Mouse (Mus musculus) 3134 (cell line): ENCODE data around the gene Pcgf3.
"Not testable (repeated sequence)": the region's sequence is repeated elsewhere in the genome, so short reads cannot be mapped to it uniquely, and the experiment has no call there.

ENCODE experiments used
- DNase-seq: peaks from one replicate; pipeline ENCODE4 v3.0.0-alpha.2; 2011; ENCODE audit warnings: low spot score; ENCODE audit not compliant: insufficient read length; ENCODE audit errors: extremely low read depth

Gene Pcgf3

DNA sequence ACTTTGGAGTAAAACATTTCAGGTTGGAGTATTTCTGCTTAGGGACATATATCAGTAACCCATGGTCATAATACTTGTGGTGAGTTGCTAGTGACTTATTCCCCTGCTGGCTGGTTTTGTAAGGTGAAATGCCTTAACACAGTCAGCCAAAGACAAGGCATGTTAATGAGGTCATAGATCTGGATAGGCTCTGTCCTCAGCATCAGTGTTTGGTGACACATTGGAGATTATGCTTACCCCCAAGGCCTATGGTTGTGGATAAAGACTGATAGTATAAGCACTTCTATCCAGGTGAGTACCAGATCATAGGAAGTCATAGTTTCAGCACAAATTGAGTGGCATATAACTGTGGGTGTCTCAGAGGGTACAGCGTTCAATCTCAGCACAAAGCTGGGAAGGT is 5.6 kb downstream of the Pcgf3 start:
- DNase-seq: no peak

DNA sequence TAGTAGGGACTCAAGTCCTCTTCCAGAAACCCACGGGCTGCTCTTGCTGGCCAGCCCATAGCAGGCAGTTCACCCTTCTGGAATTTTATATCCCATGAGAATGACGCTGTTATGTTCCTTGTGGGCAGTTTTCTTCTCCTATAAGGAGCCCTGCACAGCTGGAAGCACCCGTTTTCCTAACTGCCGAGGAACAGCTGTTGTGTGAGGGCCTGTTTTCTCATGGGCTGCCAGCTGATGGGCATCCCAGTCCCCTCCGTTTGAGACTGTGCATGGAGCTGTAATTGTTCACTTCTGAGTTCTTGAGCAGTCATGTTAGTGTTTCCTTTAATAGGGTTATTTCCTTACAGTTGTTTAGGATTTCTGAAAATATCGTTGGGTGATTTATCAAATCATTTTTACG is 8.6 kb downstream of the Pcgf3 start:
- no peak for DNase-seq

DNA sequence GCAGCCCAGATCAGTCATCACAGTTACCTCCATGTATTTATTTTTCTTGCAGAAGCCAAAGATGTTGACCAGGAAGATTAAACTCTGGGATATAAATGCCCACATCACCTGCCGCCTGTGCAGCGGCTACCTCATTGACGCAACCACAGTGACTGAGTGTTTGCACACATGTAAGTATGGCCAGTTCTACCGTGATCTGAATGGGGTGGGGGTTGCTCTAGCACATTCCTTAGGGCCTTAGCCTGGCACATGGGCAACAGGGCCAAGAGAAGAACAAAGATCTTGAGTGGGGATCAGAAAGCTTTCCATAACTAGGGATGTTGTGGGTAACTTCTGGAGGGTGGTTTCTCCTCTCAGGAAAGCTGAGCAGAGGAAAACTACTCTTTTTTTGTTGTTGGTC is 12.7 kb downstream of the Pcgf3 start:
- DNase-seq: no peak

DNA sequence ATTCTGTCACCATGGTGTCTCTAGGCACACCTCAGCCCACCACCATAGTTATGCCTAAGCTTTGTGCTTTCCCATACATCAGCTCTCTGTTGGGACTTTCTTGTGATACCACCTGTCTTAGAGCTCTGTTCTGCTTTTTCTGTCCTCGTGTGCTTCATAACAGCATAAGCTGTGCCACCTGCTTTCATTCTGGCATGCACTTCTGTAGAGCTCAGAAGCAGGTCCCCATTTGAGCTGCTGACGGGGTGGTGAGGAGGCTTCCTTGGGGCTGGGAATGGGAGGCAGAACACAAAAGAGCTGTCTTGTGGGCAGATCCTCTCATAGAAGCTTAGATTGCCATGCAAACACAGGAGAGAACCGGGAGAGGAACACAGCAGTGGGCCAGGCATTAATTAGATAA is 14.9 kb downstream of the Pcgf3 start:
- no peak for DNase-seq

DNA sequence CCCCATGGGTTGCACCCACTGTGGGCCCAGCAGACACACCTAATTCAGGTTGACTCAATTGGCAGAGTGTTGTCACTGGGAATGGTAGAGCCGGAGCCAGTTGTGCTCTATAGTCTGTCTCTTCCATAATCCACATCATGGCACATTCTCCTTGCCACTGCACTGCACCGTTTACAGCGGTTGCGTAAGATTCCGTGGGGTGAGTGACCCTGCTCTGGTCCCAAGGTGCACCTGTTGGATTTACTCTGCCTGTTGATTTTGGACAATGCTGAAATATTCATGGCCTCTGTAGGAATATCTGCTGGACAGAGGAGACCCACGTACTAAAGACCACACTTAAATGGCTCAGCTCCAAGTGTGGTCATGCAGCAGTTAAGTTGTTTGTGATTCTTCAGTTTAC is 22.0 kb downstream of the Pcgf3 start:
- no peak for DNase-seq

DNA sequence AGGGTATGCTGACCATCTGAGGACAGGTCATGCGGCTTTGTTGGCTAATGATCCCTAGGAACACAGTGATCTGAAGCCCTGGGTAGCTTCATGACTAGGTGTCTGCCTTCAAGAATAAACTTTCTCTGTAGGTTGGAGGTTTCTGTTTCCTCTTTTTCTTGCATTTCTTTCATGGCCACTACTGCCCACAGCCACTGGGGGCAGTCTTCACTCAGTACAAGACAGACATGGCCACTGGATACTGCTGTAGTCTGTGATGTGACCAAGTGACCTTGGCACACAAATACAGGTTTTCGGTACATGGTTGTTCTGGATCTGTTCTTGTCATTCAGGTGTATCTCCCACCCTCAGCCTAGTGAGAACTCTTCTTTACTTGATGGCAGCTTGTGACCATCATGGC is 24.2 kb downstream of the Pcgf3 start:
- DNase-seq: no peak

DNA sequence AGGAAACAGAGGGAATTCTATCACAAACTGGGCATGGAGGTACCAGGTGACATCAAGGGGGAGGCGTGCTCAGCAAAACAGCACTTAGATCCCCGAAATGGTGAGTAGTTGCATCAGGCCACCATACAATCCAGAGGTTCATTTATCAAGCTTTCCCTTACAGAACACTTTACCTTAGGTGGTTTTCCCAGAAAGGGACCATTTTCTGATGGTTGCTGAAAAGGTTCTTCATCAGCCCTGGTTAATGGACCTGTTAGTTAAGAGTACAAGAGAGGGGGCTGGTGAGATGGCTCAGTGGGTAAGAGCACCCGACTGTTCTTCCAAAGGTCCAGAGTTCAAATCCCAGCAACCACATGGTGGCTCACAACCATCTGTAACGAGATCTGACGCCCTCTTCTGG is 25.1 kb downstream of the Pcgf3 start:
- not testable (repeated sequence) for DNase-seq

DNA sequence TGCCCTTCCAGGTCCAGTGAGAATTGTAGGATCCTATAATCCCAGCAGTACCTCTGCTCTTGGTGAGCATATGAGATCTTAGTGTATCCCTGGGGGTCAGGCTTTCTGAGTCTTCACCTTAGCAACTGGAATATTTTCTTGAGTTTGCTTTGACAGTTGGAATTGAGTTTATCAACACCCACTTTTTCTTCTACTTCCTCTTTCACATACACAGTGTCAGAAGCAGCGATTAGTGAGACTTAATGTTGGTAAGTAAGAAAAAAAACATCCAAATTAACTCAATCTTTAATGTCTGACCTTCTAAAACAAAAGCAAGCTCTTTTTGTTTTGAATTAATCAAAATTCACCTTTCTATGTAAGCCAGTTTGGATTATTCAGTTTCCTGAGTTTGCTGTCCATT is 40.5 kb downstream of the Pcgf3 start:
- DNase-seq: no peak

DNA sequence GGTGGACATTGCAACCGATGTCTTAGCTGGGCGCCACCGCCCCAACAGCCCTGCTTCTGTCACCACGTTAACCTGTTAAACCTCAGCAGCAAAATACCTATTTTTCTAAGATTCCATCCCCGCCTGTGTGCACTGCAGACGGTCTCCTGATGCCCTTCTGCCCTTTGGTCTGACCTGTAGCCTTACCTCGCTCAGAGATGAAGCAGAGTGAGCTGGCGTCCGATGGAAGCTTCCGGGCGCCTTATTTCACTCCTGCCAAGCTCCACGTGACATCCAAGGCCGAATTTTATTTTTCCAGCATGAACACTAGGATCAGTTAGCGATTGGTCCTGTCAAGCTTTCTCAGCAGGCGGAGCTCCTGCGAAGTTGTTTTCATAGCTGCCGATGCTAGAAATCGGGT is 41.3 kb downstream of the Pcgf3 start:
- DNase-seq: no peak

DNA sequence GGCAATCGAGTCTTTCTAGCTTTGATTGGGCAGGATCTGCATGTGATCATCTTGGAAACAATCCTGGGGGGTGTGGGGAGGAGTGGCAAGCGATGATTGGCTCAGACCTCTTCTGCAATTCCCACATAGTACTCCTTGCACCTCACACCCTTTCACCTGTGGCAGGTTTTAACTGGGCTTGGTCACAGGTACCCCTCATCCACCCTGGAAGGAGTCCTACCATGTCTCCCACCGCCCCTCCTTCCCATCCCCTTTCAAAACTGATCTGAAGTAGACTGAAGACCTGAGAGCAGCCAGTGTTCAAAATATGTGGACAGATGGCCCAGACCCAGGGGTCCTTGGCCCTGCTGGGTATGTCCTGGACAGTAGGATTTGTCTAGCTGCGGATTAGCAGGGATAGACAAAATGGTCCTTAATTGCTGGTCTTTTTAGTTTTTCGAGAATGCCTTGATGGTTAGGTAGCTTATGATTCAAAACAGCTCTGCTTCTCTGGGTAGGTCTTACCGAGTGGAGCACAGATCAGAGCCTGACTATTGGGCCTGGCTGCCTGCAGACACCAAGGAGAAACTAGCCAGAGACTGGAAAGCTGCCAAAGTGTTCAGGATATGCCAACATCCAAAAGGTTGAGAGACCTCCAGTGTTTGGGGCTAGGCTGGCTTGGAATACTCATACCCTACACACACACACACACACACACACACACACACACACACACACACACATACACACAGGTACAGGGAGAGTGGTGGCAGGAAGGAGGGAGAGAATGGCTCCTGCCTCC is 54.7 kb downstream of the Pcgf3 start:
- no peak for DNase-seq

DNA sequence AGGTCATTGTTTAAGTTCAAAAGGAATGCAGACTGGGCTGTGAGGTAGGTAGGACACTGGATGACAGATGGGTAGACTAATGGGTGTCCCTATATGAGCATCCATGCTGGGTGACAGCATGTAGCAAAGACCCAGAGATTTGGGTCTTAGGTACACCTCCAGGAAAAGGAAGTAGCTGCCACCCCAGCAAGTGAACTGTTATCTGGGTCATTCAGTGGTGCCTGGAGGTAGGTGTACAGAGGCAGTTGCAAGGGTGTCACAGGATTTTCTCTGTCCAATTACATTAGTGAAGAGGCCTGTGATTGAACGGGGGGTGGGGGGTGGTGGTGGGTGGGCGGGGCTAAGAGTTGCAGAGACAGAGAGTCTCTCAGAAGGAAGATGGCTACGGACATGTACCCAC is 55.6 kb downstream of the Pcgf3 start:
- no peak for DNase-seq

DNA sequence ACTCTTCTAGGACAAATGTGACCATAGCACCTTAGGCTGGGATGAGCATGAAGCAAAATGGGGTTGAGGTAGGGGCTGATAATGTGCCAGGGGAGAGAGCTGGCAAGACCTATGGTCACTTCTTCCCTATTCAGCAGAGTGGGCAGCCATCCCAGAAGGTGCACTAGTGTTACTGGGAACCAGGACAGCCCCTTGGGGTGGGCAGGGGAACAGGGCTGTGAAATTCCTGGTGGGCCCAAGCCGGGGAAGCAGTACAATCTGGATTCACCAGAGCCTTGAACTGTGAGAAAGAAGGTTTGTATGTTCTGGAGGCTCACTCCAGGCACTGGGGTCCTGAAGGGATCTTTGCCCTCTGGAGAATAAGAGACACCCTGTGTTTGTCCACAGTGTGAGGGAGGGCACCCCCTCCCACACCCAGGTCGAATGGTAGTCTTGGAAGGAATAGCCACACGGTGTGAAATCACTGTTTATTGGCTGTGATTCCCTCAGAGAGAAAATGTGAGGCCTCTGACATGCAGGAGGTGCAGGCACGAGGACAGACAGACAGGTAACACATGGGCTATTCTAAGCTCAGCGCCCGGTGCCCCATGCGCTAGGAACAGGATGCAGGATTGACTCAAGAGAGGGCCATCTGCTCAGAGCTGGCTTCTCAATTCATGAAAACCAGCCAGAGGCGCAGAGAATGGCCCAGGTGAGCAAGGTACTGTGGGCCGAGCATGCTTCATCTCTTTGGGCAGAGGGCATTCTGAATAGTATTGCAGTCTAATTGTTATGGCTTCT is 57.3 kb downstream of the Pcgf3 start:
- DNase-seq: no peak

DNA sequence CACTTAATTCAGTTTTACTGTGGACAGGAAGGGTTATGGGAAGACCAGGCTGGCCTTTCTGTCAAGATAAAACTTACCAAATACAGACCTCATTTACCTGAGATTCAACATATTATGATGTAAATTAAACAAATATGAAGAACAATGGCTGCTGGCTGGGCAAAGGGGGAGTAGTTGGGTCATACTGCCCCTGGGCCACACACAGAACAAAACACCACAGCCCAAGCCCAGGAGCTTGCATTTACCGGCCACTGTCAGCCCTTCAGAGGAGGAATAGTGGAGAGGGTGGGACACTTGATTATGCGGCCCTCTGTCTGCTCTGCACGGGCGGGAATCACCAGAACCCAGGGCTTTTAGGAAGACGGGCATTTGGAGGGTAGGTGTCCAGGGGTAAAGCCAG is 57.9 kb downstream of the Pcgf3 start:
- no peak for DNase-seq

DNA sequence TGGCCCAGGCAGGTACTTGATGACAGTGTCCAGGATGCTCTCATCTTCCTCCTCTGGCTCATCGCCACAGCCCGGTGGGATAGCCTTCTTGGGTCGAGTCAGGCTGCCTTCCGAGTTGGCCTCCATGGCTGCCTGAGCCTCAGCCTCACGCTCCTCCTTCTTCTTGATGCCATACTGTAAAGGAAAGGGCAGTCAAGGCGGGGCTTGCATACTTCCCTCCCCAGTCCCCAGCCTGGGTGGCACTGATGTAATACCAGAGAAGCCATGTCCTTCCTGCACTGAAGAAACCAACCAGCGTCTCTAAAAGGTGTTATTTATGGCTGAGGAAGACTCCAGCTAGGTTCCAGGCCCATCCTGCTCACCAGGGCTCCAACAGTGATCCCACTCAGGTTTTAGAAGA is 59.1 kb downstream of the Pcgf3 start:
- DNase-seq: peak; percentile 14

DNA sequence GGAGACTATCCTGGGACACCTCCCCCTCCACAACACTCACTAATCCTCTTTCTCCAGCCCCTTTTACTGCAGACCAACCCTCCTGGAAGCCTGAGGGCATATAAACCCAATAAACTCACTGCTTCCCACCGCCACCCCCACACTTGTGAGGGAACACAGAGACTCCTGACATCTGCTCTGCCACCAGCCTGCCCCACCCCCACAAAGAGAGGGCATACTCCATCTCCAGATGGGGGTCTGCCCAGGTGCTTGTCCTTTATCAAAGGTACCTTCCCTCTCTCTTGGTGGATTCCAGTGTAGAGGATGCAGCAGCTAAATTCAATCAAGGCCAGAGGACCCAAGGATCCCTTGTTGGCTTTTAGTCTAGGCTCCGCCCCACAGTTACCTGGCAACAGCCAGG is 60.0 kb downstream of the Pcgf3 start:
- no peak for DNase-seq

DNA sequence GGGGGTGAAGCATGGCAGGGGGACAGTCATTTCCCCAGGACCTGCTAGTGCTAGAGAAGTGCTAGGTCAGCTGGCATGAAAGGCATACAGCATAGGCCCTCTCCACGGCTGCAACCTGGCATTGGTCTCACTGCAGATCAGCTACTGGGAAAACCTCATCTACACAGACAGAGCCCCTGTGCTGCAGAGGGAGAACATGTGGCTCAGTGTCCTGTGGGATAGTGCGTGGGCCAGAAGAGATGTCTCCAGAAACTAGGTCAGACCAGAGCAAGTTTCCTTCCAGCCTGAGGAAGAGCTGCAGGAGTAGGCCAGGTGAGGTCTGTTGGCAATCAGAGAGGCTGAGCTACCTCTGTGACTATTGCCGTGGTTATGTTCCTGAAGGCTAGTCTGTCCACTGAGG is 60.9 kb downstream of the Pcgf3 start:
- no peak for DNase-seq

DNA sequence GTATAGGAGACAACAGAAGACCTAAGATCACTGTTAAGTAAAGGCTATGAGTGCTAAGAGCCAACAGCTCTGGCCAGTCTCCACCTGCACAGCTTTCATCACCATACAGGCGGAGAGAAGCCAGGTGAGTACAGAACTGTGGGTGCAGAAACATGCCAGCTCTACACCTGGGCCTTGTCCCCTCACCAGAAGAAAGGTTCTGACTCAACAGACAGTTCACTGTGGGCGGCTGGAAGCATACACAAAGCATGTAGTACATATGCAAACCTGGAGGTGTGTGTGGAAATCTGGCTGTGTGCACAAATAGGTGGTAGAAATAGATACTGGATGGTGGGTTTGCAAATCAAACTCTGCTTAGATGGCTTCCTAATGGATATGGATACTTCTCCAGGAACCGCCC is 61.6 kb downstream of the Pcgf3 start:
- no peak for DNase-seq

DNA sequence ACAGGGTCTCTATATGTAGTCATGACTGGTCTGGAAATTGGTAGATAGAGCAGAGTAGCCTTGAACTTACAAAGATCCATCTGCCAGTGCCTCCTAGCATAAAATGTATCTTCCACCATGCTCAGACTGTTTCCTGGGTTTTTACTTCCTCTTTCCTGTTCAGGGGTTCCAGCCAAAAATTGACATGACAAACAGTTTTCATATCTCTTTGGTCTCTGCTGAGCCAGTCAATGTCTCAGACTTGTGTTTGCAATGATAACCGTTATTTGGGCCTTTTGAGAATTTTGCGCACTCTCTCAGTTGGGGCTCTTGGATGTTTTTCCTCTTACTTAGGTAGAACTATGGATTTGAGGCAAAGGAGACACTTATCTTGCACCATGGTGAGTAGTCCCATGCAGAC is 73.2 kb downstream of the Pcgf3 start:
- DNase-seq: no peak

DNA sequence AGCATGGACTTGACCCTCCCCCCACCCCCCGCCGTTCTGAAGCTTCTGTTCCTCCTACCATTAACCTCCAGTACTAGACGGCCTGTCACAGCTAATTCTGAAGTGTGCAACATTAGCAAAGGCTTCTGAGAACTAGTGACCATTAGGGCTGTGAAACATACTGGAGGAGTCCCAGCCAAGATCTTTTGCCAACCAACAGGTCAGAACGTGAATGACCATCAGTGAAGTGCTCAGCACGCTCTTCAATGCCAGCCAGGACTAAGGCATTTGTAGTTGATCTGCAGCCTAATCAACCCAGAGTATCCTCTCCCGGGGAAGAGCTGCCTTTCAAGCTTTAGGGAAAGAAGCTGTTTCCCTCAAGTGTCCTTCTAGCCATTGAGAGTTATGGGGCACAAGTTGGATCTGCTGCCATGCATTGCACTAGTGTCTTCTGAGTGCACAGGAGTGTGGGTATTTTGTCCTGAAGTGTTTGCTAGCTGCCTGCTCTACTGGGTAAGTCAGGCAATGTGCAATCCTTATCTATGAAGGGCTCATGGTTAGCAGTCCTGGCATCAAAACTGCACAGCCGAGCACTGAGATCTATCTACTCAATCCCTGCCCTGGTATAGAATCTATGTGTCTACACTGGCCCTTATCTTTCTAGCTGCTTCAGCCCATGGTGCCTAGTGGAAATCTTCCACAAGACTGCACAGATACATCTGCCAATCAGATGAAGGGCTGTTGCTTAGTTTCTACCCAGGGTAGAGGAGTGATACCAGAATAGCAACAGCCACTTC is 82.7 kb downstream of the Pcgf3 start:
- DNase-seq: no peak

DNA sequence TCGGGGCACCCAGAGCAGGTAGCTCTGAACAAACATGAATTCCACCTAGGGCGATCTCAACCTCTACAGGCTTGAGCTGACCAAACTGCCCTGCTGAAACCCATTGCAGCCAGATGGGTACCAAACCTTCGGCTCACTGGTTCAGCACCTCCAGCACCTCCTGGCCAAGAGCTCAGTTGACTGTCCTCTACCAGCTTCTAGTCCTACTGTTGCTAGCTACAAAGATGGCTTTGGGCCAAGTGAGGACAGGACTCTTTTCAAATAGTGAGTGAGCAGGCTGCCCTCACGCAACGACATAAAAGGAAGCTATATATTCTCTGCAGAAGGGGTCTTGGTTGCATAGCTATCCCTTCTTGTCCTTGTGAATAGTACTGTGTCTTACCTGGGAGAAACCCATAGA is 86.6 kb downstream of the Pcgf3 start:
- DNase-seq: no peak

DNA sequence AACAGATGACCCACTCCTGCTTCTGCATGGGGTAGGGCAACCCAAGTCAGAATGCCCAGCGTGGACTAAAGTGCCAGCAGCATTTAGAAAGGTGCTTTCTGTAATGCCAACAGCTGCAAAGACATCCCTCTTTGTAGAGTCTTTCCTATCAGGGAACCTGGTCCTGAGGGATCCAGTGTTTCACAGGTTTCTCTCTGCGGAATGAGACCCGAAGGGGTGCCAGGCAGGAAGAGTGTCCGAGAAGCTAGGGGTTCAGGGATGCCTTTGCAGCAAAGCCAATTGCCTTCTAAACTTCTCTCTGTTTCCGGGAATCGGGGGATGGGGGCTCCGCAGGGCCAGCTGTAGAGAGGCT is 88.1 kb downstream of the Pcgf3 start:
- DNase-seq: no peak
